Mouse (Mus musculus) layer of hippocampus, postnatal 14 days (tissue): ENCODE measurements at regions not wholly inside any gene's neighbourhood (a gene's known extent, or its start where the extent isn't known, plus 50 kb on each side); places are given as distances from the start of the nearest gene placed in this dataset.

Experiments used
- DNase-seq, 2 experiments: peaks; one replicate each; pipeline ENCODE4 v3.0.0; 2021 to 2022; ENCODE audit warnings: low spot score in 2 of 2, mixed read lengths in 1 of 2

GRCm38 (mm10) chr12:13691394-13692165, 422.6 kb downstream of the Nbas start:
- no peak for DNase-seq

GRCm38 (mm10) chr12:13677266-13677665, 408.3 kb downstream of the Nbas start:
- no peak for DNase-seq

- no peak for DNase-seq
Measured at GRCm38 (mm10) chr12:13669453-13669852, 400.5 kb downstream of the Nbas start.

- no peak for DNase-seq
Measured at GRCm38 (mm10) chr12:13668485-13669022, 399.6 kb downstream of the Nbas start.

- DNase-seq, result no peak
Measured at GRCm38 (mm10) chr12:13639336-13639735, 370.4 kb downstream of the Nbas start.
